2 mouse cellular contexts compared by ENCODE assay signal in genomic region chr16:38447366-38447765, GRCm38 (mm10).
A peak's percentile ranks its signal among the peaks of the same experiment; 100 is the strongest.
TF ChIP-seq lines count a peak whose summit lies in the region.

No protein-coding gene starts in this region.

TF ChIP-seq in CH12.LX, 34 proteins besides CTCF, POLR2A, EP300 and RAD21:
- peak; percentile 35 for TF ChIP-seq SMC3 (IDR thresholded peaks at IDR 0.05; ENCODE audit: low read depth, low read length)
- no peak for TF ChIP-seq MAX (IDR thresholded peaks at IDR 0.05; ENCODE audit: low read length)

TF ChIP-seq in ES-E14, 5 proteins besides CTCF, POLR2A, EP300 and RAD21:
- no peak for TF ChIP-seq ZNF384 (IDR thresholded peaks at IDR 0.05; ENCODE audit: low read depth, low read length)
- no peak for TF ChIP-seq MAFK (IDR thresholded peaks at IDR 0.05; ENCODE audit: insufficient read depth, low read depth, low read length)
- TF ChIP-seq CHD2 (IDR thresholded peaks at IDR 0.05; ENCODE audit: low read depth, low read length): no peak
